Mouse (Mus musculus): ENCODE results near the gene Tmem136. TPM values are rescaled to one million over a fixed set of nuclear protein-coding genes. Genes with fewer than 3 reads are reported as not detected.
"Not testable (repeated sequence)": the region's sequence is repeated elsewhere in the genome, so short reads cannot be mapped to it uniquely, and the experiment has no call there.

The Tmem136 gene
- total RNA-seq (2021), result 1 to 10 TPM; 1.1 to 3.2 TPM
- long read RNA-seq, experiment 1, result 0 reads
- long read RNA-seq, experiment 2, result 0 reads

DNA sequence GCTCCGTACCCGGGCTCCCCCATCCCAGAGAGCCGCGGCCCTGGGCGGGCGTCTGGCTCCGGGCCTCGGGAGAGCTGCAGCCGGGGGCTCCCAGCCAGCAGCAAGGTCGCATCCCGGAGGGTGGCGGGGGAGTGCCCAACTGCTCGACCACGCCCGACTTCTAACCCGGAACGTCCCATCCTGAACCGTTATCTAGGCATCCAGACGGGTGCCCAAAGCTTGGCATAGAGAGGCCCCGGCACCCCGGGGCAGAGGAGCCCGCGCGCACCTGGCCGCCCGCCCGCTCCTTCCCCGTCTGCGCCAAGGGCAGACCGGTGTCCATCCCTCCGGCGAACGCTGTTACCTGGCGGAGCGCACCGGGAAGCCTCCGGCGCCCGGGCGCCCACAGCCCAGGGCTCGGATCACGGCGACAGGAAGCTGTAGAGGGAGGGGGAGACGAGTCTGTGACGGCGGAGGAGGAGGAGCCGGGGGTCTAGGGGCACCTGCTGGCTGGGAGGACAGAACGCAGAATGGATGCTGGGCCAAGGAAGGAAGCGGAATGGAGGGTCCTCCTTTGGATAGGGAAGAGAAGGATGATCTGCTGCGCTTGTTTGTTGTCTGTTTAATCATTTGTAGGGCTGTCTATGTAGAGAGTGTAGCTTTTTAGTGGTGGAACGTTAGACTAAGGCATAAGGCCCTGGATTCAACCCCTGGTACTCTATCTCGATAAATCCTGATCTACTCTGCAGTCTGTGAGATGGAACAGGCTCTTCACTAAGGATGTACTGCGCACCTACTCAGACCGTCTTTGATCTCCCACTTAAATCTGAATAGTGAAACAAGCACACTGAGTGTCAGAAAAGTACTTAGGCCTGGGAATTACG, at the start of gene Tmem136:
Gene Tmem136 (minus strand): TSS at position 437 of the 863 bp plus-strand sequence.
- DNase-seq, result peak; percentile 27 to 55
- intact Hi-C loops (cut with DNase I), result no loop called here

DNA sequence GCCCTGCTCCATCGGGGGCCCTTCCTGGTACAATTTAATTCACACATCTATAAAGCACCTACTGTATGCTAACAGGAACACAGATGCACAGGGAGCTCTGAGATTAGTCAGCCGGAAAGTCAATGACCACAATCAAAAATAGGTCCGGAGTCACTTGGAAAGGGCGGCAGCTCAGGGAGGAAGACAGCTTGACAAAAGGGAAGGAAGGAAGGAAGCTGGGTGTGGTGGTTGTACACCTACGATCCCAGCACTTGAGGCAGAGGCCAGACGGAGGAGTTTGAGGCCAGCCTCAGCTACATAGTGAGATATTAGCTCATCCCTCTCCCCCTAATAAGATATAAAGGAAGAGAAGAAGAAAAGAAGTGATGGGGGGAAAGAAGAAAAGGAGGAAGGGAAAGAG, 39.6 kb upstream of the Tmem136 start:
- no peak for DNase-seq
- intact Hi-C loops (cut with DNase I), result loop anchor here (5.0 kb wide), 1 partner anchor 46 kb away; no protein-coding TSS in a partner anchor

DNA sequence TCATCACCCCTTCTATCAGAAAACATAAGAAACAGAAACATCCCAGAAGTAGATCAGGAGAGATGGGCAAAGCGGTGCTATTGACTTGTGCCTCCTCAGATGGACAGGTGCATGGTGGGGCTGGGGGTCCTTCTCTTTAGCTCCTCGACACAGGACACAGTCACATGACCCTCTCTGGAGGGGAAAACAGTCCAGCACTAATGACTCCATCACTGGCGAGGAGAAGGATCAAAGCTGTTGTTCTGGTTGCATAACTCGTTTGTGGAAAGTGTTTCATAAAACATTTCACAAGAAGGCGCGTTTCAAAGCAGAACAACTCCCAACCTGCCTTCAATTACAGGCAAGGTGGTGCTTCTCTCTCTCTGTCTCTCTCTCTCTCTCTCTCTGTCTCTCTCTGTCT, 35.4 kb upstream of the Tmem136 start:
- DNase-seq, result no peak
- intact Hi-C loops (cut with DNase I), result no loop called here

DNA sequence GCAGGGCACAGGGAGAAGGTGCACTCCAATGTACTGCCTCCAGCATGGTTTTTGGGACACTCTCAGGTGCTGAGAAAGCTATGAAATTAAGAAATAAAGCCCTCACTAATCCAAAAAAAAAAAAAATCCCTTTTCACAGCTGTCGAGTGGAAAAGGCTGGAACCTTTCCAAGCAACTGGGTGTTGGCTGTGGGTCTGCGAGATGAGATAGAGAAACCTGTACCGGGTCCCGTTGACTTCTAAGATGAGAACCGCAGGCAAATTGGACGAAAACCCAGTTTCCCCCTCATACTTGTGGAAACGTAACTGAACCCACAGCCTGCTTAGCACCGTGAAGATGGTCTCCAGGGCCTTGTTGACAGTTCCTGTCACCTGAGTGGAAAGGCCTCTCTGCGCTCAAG, 34.6 kb upstream of the Tmem136 start:
- DNase-seq, result no peak
- intact Hi-C loops (cut with DNase I), result no loop called here

DNA sequence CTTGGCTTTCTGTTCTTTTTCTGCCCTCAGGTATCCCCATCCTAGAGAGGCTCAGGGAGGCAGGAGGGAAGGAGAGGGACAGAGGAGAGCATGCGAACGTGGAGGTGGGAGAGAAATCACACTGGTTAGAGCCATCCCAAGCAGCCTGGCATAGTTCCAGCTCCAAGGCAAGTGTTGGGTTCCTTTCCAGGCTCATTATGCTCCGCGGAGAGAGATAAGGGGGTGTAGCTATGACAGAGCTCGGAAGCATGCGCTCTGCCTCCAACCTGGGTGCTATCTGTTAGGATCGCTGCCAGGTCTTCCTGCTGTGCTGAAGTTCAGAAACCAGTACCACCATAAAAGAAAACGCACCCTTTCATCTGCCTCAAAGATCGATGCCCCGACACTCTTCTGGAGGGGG, 33.7 kb upstream of the Tmem136 start:
- DNase-seq, result no peak
- intact Hi-C loops (cut with DNase I), result no loop called here

DNA sequence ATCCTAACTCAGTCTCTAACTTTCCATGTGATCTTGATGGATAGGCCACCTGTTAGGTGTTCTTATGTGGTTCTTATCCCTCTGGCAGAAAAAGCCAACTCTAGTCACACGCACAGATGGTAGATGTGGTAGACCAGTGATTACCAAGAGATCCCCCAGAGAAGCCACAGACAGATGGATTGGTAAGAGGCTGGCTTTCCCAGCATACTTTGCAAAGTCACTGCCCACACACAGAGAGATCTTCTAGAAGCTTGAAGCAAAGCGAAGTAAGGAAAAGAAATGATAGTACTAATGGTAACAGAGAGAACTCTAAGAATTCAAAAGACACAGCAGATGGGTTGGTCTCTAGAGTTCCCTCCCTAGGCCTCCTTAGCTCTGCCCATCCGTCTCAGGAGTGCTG, 33.1 kb upstream of the Tmem136 start:
- DNase-seq, result no peak
- intact Hi-C loops (cut with DNase I), result no loop called here

DNA sequence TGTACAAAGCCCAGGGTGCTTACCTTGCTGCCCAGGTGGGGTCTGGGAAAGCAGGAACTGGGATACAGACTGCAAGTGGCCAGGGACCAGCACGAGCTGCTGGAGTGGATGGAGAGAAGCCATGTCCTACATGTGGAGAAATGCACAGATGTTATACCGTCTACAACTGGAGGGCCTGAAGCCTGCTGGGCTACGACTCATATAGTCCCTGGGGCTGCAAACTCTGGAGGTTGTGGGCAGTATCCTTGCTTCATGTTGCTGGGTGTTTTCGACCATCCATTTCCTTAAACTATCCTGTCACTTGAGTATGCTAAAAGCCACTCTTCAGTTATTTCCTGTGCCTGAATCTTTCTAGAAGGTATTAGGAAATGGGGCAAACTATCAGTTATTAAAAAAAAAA, 28.8 kb upstream of the Tmem136 start:
- DNase-seq, result no peak
- intact Hi-C loops (cut with DNase I), result no loop called here

DNA sequence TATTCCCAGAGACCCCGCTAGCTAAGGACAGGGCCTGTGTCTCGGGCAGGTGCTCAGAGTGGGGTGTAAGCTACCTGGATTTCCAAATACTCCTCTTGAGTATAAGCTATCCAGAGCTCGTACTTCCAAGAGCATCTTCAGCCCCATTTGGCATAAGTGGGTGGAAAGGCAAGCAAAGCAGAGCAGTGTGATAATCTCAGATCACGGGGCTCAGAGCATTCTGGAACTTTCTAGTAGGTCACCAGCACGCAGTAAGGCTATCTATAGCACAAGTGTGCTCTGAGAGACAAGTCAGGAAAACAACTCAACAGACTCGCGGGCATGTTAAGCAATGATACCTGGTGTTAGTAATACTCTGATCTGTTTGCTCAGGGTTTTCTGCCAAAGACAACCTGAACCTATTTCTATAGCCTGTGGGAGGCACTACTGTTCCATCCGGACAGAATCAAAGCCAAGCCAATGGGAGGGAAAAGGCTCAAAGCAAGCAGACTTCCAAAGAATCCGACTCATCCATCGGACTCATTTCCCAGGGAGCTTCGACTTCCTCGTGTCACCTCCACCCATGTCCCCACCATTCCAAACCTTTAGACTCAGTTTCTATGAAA, 27.9 kb upstream of the Tmem136 start:
- intact Hi-C loops (cut with DNase I), result loop anchor here (5.0 kb wide), 1 partner anchor 138 kb away; no protein-coding TSS in a partner anchor
- no peak for DNase-seq

DNA sequence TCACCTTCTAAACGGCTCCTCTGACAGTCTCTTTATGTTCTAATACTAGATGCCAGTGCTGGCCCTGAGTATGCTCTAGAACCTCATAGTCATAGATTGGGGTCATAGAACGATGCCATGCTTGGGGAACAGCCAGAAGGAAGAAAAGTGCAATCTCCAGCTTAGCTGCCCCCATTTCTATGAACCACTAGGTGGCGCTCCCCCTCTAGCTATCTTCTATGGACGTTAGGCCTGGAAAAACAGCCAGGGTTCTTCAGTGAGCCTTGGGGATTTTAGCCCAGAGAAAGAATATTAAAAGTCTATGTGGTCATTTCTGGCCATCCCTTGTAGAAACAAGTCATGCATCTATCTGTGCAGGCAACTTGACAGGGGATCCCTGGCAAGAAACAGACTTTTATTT, 25.5 kb upstream of the Tmem136 start:
- DNase-seq, result peak; percentile 44 to 59
- intact Hi-C loops (cut with DNase I), result loop anchor here (1.0 to 5.0 kb wide), 2 partner anchors 69 to 140 kb away; no protein-coding TSS in a partner anchor

DNA sequence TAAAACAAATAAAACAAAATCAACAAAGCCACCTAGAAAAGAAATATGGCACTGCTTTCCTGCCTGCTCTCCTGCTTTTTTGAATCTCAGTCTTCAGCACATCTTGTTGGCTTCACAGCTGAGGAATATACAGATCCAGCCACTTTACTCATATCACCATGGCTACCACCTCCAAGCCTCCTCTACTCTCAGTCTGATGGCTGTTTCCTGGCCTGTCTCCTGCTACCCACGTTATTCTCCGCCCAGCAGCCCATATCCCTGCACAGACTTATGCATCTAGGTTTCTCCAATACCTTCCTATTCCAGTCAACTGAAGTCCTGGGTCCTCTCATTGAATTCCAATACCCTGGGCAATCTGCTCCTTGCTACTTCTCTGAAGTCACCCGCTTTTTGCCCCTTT, 17.2 kb upstream of the Tmem136 start:
- DNase-seq, result no peak
- intact Hi-C loops (cut with DNase I), result loop anchor here (10.0 kb wide), 1 partner anchor 439 kb away; no protein-coding TSS in a partner anchor

DNA sequence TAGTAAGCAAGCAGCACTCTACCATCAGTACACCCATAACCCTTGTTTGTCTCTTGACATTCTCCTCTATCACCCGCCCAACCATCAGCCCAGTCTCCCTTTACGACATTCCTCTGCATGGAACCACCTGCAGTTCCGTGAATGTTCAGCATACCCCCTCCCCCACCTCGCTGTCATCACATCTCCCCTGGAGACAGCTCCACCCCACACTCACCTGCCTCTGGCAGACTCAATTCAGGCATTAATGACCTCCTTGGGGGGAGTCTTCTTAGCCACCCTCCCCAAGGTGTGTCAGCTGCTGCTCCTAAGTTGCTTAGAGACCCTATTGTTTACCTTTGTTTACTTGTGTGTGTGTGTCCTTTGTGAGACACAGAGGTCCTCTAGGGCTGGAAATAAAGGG, 16.0 kb upstream of the Tmem136 start:
- intact Hi-C loops (cut with DNase I), result loop anchor here (10.0 kb wide), 1 partner anchor 438 kb away; no protein-coding TSS in a partner anchor
- no peak for DNase-seq

DNA sequence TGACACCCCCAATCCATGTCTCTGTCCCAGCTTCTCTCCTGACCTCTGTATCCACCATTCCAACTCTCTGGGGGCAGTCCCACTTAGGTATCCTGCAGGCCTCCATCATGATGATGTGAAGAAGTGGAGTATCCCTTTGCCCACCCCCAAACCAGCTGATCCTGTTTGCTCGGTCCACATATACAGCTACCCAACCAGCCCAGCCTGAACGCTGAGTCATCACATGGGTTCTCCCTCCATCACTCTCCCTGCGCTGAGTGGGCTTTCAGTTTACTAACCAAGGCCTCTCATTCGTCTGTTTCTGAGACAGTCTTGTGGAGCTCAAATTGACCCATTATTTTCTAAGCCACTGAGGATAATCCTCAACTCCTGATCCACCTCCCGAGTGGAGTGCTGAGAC, 15.6 kb upstream of the Tmem136 start:
- no peak for DNase-seq
- intact Hi-C loops (cut with DNase I), result loop anchor here (10.0 kb wide), 1 partner anchor 437 kb away; no protein-coding TSS in a partner anchor

DNA sequence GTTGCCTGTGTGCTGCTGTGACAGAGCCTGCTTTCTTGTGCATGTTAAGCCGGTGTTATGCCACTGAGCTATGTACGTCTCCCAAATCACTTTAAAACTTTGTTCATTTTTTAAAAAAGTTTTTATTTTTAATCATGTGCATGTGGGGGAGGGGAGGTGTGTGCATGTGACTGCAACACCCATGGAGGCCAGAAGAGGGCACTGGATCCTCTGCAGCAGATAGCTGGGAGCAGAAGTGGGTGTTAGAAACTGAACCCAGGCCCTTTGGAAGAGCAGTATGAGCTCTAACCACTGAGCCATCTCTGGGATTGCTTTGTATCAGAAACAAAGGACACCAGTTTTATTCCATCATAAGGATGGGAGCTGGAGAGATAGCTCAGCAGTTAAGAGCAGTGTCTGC, 14.3 kb upstream of the Tmem136 start:
- intact Hi-C loops (cut with DNase I), result loop anchor here (10.0 kb wide), 1 partner anchor 436 kb away; no protein-coding TSS in a partner anchor
- DNase-seq, result no peak

DNA sequence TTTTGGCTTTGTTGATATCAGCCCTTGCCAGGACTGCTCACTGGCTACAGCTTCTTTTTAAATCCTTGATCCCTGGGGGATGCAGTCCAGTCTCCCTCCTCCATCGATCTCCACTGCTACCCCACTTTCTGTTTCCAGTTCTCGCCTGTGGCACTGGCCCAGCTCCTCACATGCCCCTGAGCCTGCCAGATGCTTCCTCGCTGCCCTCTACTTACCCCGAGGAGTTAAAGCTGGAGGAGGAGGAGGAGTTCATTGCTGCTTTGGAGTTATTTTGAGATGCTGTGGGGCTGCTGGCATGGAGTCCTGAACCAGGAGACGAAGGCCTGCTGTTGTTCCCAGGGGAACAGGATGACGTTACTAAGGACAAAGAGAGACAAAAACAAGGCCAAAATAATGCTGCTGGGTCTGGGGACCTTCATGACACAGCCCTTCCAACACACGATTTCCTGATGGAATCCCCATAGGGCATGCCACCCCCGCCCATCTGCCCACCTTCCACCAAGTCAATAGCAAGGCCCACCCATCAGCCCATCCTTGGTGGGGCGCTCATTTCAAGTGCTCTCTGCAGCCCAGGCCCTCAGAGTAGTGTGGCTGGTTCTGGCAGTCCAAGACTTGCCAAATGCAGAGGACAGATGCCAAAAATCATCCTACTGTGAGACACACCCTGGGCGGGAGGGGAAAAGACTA, 10.9 kb upstream of the Tmem136 start:
- intact Hi-C loops (cut with DNase I), result no loop called here

DNA sequence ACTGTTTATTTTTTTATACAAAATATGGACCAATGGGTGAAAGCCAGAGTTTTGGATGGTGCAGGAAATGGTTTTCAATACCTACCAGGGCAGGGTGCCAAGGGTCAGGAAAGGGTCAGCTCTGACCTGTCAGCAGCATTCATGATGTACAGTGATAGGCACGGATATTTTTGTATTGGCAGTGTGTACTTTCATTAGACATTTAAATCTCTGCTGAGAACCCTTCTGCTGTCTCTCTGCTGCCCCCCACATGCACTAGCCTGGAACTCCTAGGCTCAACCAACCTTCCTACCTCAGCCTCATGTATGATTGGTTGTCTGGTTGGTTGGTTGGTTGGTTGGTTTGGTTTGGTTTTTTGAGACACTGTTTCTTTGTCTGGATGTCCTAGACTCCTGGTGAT, 6.0 kb upstream of the Tmem136 start:
- intact Hi-C loops (cut with DNase I), result no loop called here
- DNase-seq, result no peak

More for the DNA sequence above, 10.9 kb upstream of the Tmem136 start:
- peak; percentile 66 to 67 for DNase-seq

DNA sequence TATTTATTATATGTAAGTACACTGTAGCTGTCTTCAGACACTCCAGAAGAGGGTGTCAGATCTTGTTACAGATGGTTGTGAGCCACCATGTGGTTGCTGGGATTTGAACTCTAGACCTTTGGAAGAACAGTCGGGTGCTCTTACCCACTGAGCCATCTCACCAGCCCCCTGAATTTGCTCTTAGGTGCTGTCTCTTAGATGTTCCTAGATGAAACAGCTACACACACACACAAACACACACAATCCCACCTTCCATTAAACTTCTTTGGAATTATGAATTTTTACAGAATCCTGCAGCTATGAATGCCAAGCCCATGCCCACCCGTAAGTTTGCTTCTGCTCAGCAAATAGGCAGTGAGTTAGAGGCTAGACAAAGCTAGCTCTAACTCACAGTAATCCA, 5.6 kb upstream of the Tmem136 start:
- intact Hi-C loops (cut with DNase I); DNase-seq: not testable (repeated sequence)

DNA sequence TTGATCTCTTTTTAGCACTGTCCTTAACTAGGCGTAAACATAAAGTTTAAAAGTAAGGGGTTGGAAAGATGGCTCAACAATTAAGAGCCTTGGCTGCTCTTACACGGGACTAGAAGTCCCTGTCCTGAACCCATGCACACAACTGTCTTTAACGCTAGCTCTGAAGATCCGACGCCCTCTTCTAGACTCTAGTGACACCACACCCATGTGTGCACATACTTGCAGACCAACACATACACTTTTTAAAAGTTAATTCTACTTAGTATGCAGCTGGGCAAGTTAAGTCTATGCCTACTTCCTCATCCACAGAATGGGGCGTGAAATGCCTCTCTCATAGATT, 597 bp upstream of the Tmem136 start:
- intact Hi-C loops (cut with DNase I), result no loop called here
- no peak for DNase-seq

DNA sequence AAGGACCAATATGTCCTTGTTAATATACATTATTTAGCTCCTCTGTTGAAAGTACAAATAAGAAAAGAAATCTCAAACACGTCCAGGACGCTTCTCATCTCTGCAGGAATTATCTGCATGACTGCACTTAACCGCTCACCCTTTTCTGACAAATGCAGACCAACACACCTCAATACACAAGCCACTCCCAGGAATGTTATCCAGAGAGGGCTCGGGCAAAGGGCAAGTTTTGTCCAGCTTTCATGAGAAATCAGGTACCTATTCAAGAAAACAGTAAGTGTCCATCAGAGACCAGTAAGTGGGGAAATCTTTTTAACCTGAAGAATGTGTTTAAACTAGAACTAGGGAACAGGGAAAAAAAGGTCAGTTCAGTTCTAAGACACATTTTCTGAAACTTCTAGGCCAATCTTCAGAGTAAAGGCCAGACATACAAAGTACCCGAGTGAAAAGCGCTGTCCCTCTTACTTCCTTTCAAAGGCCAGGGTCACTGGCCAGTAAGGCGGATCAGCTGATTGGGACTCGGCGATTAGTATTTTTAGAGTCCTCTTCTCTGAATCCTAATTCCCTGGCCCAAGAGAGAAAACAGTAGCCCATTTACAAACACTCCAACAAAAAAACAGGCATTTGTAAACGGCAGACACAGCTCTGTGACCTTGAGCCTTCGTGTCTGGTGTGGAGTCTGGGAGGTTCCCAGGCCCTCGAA, 788 bp downstream of the Tmem136 start:
- intact Hi-C loops (cut with DNase I), result no loop called here
- DNase-seq, result no peak

DNA sequence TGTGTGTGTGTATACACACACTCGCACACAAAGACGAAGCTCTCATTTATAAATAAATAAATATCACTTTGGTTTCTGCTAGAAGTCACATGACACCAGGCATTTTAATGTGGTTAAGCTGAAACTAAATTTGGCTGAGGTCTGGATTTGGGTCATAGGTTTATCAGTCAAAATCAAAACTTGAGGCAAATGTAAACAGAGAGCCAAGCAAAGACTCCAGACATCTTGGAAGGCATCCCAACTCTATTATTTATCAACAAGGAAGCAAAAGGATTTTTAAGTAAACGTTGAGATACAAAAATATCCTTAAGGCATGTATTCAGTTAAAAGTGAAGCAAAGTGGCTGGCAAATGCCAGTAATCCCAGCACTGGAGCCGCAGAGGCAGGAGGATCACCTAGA, 1.5 kb downstream of the Tmem136 start:
- no peak for DNase-seq
- intact Hi-C loops (cut with DNase I), result no loop called here

DNA sequence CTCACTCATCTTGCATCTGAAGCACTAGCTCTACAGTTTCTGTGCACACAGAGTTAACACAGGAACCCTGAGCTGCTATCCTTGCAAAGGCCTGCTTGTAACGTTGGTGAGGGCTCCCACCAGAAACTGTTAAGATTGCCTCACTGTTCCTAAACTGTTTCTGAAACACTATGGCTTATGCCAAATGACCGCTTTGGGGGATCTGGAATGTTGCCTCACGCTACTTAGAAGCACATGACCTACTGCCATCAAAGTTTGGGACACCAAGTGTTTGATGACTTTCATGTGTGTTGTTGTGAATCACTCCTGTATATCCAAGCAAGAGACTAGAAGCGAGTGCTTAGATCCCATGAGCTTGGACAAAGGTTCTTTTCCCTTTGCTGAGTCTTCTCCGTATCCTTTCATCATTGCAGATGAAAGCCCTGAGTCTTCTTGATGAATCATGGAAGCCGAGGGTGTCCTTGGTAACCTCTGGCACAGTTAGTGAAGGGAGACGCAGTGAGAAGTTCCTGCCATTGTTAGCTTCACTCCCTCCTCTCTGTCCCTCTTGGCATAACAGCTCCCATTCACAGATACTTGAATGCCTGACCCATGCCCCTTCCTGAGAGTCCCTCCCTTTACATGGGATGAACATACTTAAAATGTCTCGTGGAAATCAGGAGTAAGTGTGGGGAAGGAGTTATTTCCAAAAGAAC, 5.9 kb downstream of the Tmem136 start:
- no peak for DNase-seq
- intact Hi-C loops (cut with DNase I), result no loop called here

Data from gastrocnemius, postnatal 36 days (tissue).